Mouse (Mus musculus): ENCODE results near the gene Gm9767. TPM values are rescaled to one million over a fixed set of nuclear protein-coding genes. Genes with fewer than 3 reads are reported as not detected.

Gene Gm9767
- 0.47 and 0.63 TPM in 2 replicates for polyA plus RNA-seq (2012; rRNA removed)
- polyA plus RNA-seq (2014; fragmentation: Nextera tagmentation; extraction: Ambion mirVana) = 0.59 and 1.3 TPM in 2 replicates

DNA sequence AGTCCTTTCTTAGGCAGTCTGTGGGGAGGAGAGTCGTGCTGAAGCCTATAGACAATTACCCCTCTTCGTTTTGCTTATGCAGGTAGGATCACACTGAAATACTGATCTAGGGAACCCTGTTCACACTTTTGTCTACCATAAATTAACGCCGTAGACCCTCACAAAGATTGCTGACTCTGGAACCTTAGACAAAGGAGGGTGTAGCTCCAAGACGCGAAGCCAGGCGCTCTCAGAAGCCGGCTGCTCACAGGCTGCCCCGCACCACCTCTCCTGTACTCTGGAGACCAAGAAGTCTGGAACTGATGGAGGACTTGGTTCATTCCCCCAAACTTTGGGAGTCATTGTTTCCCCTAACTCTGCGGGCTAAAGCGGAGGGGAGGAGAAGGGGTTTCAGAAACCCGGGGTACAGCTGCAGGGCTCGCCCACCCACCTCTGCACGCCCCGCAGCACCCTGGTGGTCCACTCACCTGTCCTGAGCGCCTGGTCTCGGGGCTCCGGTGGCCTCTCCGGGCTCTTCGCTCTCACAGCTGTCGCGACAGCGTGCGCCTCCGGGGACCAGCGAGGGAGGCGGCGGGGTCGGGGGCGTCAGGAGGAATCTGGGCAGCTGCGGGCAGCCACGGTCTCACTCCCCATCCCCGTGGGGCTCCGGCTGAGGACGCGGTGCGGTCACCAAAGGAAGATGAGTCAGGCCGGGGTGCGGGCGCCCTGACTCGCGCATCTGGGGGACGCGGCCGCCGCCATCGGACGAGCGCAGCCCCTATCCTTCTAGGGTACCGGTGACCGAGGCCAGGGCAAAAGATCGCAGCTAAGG, at the start of gene Gm9767:
TSS of gene Gm9767 (plus strand) at position 585 of the 811 bp plus-strand sequence.
- no peaks in the 10 kb centered on the region for H3K36me3 ChIP-seq (ENCODE audit: control insufficient read depth, insufficient read depth, low read length)
- H3K9ac ChIP-seq (ENCODE audit: low read depth, low read length, severe bottlenecking) = peak within 1 kb of the TSS; percentile 66
- peak; percentile 35 for ATAC-seq (ENCODE audit: low FRiP score, low read depth)
- H3K27me3 ChIP-seq (ENCODE audit: control insufficient read depth, insufficient read depth, low read length) = no peaks in the 10 kb centered on the region
- no peak within 1 kb of the TSS for H3K27ac ChIP-seq (replicated peaks; ENCODE audit: low read depth, low read length)
- peak within 1 kb of the TSS; percentile 97 for H3K4me2 ChIP-seq (replicated peaks; ENCODE audit: low read depth, low read length, severe bottlenecking)
- no peak for TF ChIP-seq POLR2A (IDR thresholded peaks at IDR 0.05; ENCODE audit: borderline replicate concordance, extremely low read depth, insufficient read depth, insufficient read length)
- WGBS = 2% methylated on average over 43 of the region's 52 CpGs
- peak within 1 kb of the TSS; percentile 53 for H3K4me3 ChIP-seq (replicated peaks; ENCODE audit: low read length)
- no peak for DNase-seq (ENCODE audit: low spot score)
- H3K4me1 ChIP-seq (ENCODE audit: control insufficient read depth, insufficient read depth, low read length) = no peaks in the 10 kb centered on the region
- H3K9me3 ChIP-seq (ENCODE audit: control insufficient read depth, low read length) = no peaks in the 10 kb centered on the region

DNA sequence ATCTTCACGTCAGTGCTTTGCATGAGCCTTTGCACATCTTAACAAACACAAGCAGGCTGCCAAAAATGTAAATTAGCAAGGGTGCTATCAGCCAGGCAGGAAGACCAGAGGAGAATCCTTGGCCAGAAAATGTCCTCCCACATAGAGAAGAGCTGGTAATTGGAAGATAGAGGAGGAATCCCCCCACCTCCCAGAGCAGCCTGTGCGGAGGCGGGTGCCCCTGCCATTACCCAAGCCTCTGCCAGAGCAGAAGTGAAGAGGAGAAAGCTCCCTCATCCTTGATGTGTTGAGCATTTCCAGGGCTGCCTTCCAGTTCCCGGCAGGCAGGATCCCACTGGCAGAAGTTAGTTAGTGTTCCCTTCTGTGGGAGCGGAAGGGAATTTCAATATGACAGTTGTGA, 43.1 kb upstream of the Gm9767 start:
- no peak overlapping the region for H3K4me2 ChIP-seq (replicated peaks; ENCODE audit: low read depth, low read length, severe bottlenecking)
- H3K9ac ChIP-seq (ENCODE audit: low read depth, low read length, severe bottlenecking) = no peak overlapping the region
- H3K4me1 ChIP-seq (ENCODE audit: control insufficient read depth, insufficient read depth, low read length) = no peaks in the 10 kb centered on the region
- no peak for TF ChIP-seq POLR2A (IDR thresholded peaks at IDR 0.05; ENCODE audit: borderline replicate concordance, extremely low read depth, insufficient read depth, insufficient read length)
- no peaks in the 10 kb centered on the region for H3K27me3 ChIP-seq (ENCODE audit: control insufficient read depth, insufficient read depth, low read length)
- H3K27ac ChIP-seq (replicated peaks; ENCODE audit: low read depth, low read length) = no peak overlapping the region
- no peaks in the 10 kb centered on the region for H3K36me3 ChIP-seq (ENCODE audit: control insufficient read depth, insufficient read depth, low read length)
- H3K9me3 ChIP-seq (ENCODE audit: control insufficient read depth, low read length) = no peaks in the 10 kb centered on the region
- no peak overlapping the region for H3K4me3 ChIP-seq (replicated peaks; ENCODE audit: low read length)
- ATAC-seq (ENCODE audit: low FRiP score, low read depth) (no peak), DNase-seq (ENCODE audit: low spot score) (no peak)
- WGBS = 79% methylated on average over 5 of the region's 5 CpGs

DNA sequence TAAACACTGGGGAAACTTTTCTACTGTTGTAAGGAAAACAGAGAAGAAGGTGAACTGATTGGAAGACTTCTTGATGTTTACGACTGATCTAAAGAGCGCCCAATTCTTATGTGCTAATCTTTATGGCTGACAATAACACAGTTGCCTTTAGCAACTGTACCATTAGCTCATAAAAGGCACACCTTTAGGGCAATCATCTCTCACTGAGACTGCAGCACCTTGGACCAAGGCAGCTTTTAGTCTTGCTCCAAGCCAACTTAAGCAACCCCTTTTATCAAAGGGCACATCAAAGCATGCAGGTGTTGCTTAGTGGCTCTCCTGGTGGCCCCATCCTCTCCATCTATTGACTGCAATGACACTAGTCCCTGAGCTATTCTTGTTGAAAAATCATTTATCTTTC, 26.9 kb upstream of the Gm9767 start:
- Histone ChIP-seq H3K9me3 (ENCODE audit: control insufficient read depth, low read length) (no peaks in the 10 kb centered on the region), H3K4me1 (ENCODE audit: control insufficient read depth, insufficient read depth, low read length) (no peaks in the 10 kb centered on the region), H3K27me3 (ENCODE audit: control insufficient read depth, insufficient read depth, low read length) (no peaks in the 10 kb centered on the region), H3K27ac (replicated peaks; ENCODE audit: low read depth, low read length) (no peak overlapping the region), H3K4me3 (replicated peaks; ENCODE audit: low read length) (no peak overlapping the region), H3K36me3 (ENCODE audit: control insufficient read depth, insufficient read depth, low read length) (no peaks in the 10 kb centered on the region), H3K9ac (ENCODE audit: low read depth, low read length, severe bottlenecking) (no peak overlapping the region), H3K4me2 (replicated peaks; ENCODE audit: low read depth, low read length, severe bottlenecking) (no peak overlapping the region)
- no peak for TF ChIP-seq POLR2A (IDR thresholded peaks at IDR 0.05; ENCODE audit: borderline replicate concordance, extremely low read depth, insufficient read depth, insufficient read length)
- DNase-seq (ENCODE audit: low spot score) (no peak), ATAC-seq (ENCODE audit: low FRiP score, low read depth) (no peak)
- 75% methylated on average over 2 of the region's 2 CpGs for WGBS

DNA sequence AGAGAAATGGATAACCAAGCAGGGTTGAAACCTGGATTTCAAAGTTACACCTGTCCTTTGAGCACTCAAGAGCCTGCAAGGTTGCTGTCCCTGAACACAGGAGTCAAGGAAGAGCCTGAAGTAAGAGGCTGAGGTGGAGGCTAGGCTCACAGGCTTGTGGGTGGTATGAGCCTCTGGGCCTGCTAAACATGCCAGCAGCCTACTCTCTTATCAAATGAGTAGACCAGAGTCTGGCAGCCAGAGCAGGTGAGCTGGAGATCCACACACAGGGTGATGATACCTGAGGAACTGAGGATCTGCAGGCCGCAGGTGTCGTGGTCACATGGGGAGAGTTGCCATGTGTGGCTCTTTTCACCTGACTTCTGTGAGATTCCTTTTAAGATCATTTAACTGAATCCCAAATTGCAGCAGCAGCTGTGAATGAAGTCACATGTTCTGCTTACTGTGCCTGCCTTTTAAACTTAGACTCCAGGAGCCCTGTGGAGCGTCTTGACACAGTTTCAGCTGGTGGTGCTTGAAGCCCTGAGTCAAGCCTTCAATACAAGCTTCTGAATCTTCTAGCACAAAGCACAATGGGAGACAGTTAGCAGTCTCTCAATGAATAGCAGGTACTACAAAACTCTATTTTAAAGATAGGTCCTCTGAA, 18.3 kb upstream of the Gm9767 start:
- 80% methylated on average over 3 of the region's 3 CpGs for WGBS
- ATAC-seq (ENCODE audit: low FRiP score, low read depth) (no peak), DNase-seq (ENCODE audit: low spot score) (no peak)
- no peaks in the 10 kb centered on the region for H3K27me3 ChIP-seq (ENCODE audit: control insufficient read depth, insufficient read depth, low read length)
- H3K27ac ChIP-seq (replicated peaks; ENCODE audit: low read depth, low read length) = no peak overlapping the region
- H3K4me3 ChIP-seq (replicated peaks; ENCODE audit: low read length) = no peak overlapping the region
- H3K36me3 ChIP-seq (ENCODE audit: control insufficient read depth, insufficient read depth, low read length) = no peaks in the 10 kb centered on the region
- no peaks in the 10 kb centered on the region for H3K4me1 ChIP-seq (ENCODE audit: control insufficient read depth, insufficient read depth, low read length)
- no peak overlapping the region for H3K9ac ChIP-seq (ENCODE audit: low read depth, low read length, severe bottlenecking)
- TF ChIP-seq POLR2A (IDR thresholded peaks at IDR 0.05; ENCODE audit: borderline replicate concordance, extremely low read depth, insufficient read depth, insufficient read length) = no peak
- no peak overlapping the region for H3K4me2 ChIP-seq (replicated peaks; ENCODE audit: low read depth, low read length, severe bottlenecking)
- H3K9me3 ChIP-seq (ENCODE audit: control insufficient read depth, low read length) = no peaks in the 10 kb centered on the region

DNA sequence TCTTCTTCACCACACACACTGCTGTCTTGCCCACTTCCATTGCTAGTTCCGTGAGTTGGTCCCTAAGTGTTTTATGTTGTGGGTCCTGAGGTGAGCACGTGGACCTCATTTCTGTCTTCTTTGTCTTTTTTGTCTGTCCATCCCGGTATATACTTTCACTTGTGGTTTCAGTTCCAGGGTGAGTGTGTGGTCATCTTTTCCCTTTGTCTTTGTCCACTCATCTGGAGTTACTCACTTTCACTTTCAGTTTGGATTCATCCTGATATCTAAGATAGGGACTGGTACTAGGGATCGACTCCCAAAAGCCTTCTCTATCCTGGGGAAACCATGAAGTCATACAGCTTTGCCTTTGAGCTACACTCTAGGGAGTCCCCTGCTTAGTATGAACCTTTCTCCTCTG, 15.0 kb upstream of the Gm9767 start:
- no peaks in the 10 kb centered on the region for H3K4me1 ChIP-seq (ENCODE audit: control insufficient read depth, insufficient read depth, low read length)
- TF ChIP-seq POLR2A (IDR thresholded peaks at IDR 0.05; ENCODE audit: borderline replicate concordance, extremely low read depth, insufficient read depth, insufficient read length) = no peak
- WGBS = 93% methylated on average over 4 of the region's 4 CpGs
- DNase-seq (ENCODE audit: low spot score) (no peak), ATAC-seq (ENCODE audit: low FRiP score, low read depth) (no peak)
- no peak overlapping the region for H3K27ac ChIP-seq (replicated peaks; ENCODE audit: low read depth, low read length)
- no peaks in the 10 kb centered on the region for H3K27me3 ChIP-seq (ENCODE audit: control insufficient read depth, insufficient read depth, low read length)
- H3K4me3 ChIP-seq (replicated peaks; ENCODE audit: low read length) = no peak overlapping the region
- no peaks in the 10 kb centered on the region for H3K9me3 ChIP-seq (ENCODE audit: control insufficient read depth, low read length)
- H3K36me3 ChIP-seq (ENCODE audit: control insufficient read depth, insufficient read depth, low read length) = no peaks in the 10 kb centered on the region
- no peak overlapping the region for H3K9ac ChIP-seq (ENCODE audit: low read depth, low read length, severe bottlenecking)
- no peak overlapping the region for H3K4me2 ChIP-seq (replicated peaks; ENCODE audit: low read depth, low read length, severe bottlenecking)
